Mouse (Mus musculus): Measurements from ENCODE around the gene Pcp4l1. TPM values are rescaled to one million over a fixed set of nuclear protein-coding genes. Genes with fewer than 3 reads are reported as not detected.

Gene Pcp4l1
- polyA plus RNA-seq, 1 experiment from 2014 or later = 9.7 TPM

DNA sequence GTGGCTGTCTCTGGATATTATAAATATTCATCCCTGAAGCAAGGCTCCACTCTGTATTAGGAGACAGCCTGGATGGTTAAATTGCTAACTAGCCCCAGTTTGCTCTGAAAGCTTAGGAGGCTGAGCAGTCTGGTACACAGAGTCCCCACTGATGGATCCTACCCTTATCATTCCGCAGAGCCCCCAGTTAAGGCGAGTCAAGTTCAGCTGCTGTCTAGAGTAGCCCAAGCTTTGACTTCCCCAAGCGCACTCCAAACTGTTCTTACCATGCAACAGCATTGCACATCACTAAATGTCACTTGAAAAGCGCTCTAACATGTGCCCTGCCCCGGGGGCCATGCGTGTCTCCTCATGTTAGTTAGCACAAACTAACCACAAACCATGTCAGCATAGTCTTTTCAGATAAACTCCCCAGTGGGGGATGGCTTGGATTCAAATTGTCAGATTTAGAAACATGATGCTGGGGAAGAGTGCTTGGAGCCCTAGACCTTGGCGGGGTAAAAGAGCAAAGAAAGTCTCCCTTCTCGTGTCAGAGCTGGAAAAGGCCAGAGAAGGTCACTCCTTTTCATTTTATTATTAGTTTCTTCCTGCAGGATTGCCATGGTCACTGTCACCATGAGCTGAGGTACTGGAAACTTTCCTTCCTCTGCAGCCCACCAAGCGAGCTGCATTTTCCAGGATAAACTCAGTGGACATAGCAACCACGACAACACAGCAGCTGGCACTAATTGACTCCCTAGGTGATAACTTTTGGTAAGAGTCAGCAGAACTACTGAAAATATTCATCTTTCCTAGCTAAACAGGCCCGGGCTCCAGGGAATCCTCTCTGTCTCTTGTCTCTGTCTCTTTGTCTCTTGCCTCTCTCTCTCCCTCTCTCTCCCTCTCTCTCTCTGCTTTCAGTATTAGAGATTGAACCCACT lies 1.9 kb downstream of the Pcp4l1 start:
- H3K4me1 ChIP-seq (ENCODE audit: control insufficient read depth, insufficient read depth, low read length) = peaks cover 7% of the 10 kb centered on the region; the same call in 1 of the 2 replicates
- DNase-seq (ENCODE audit: low spot score) = no peak
- no peak overlapping the region for H3K9ac ChIP-seq (ENCODE audit: low read length)
- H3K36me3 ChIP-seq (ENCODE audit: control insufficient read depth, insufficient read depth, low read length) = no peaks in the 10 kb centered on the region
- H3K4me2 ChIP-seq (ENCODE audit: low read length) = peak overlapping the region; percentile 27; the same call in 1 of the 2 replicates
- no peak overlapping the region for H3K27ac ChIP-seq (ENCODE audit: low read depth, low read length)
- no peak for ATAC-seq
- no peak overlapping the region for H3K4me3 ChIP-seq (ENCODE audit: low read depth, low read length)
- WGBS = 26% methylated on average over 11 of the region's 11 CpGs
- H3K9me3 ChIP-seq (replicated peaks; ENCODE audit: control insufficient read depth, low read length) = no peaks in the 10 kb centered on the region
- H3K27me3 ChIP-seq (replicated peaks; ENCODE audit: control insufficient read depth, insufficient read depth, low read length) = peaks cover 34% of the 10 kb centered on the region

DNA sequence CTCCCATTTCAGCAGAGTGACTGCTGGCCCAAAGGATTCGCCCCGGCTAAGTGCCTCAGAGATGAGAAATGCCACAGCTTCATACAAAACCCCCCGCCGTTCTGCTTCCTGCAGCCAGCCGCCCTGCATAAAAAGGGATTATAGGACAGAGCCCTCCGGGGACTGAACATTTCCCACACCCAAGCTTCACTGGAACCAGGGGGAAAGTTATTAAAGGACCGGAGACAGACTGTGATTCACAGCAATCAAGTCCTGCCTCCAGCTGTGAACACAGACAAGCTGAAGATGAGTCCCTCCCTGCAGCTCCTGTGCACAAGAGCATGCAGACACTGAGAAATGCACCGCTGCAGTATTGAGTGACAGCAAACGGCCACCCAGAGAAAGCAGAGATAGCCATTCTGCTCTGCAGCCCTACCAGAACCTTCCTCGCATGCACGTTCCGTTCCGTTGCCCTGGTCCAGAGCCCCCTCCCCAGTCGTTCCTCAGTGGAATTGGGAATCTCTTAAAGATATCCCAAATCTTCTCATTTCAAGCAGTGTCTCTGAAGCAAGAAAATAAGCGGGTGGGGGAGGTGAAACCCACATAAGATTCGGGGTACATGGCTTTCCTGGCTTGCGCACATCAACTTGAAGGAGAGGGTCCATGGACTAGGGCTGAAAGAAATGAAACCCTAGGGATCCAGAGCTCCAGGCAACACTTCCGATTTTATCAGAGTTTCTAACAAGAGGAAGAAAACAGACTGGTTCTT lies 2.8 kb downstream of the Pcp4l1 start:
- Histone ChIP-seq H3K9me3 (replicated peaks; ENCODE audit: control insufficient read depth, low read length) (no peaks in the 10 kb centered on the region), H3K4me3 (ENCODE audit: low read depth, low read length) (peak overlapping the region; percentile 9; the same call in 1 of the 2 replicates), H3K4me1 (ENCODE audit: control insufficient read depth, insufficient read depth, low read length) (peaks cover 10% of the 10 kb centered on the region; the same call in 1 of the 2 replicates), H3K27ac (ENCODE audit: low read depth, low read length) (no peak overlapping the region), H3K9ac (ENCODE audit: low read length) (peak overlapping the region; percentile 3), H3K27me3 (replicated peaks; ENCODE audit: control insufficient read depth, insufficient read depth, low read length) (peaks cover 34% of the 10 kb centered on the region), H3K36me3 (ENCODE audit: control insufficient read depth, insufficient read depth, low read length) (no peaks in the 10 kb centered on the region), H3K4me2 (ENCODE audit: low read length) (peak overlapping the region; percentile 27)
- ATAC-seq (no peak), DNase-seq (ENCODE audit: low spot score) (peak; percentile 39)
- WGBS = 4% methylated on average over 18 of the region's 18 CpGs

- no peak overlapping the region for H3K4me3 ChIP-seq (ENCODE audit: low read depth, low read length)
- 51% methylated on average over 10 of the region's 10 CpGs for WGBS
- no peaks in the 10 kb centered on the region for H3K36me3 ChIP-seq (ENCODE audit: control insufficient read depth, insufficient read depth, low read length)
- no peaks in the 10 kb centered on the region for H3K9me3 ChIP-seq (replicated peaks; ENCODE audit: control insufficient read depth, low read length)
- H3K9ac ChIP-seq (ENCODE audit: low read length) = no peak overlapping the region
- DNase-seq (ENCODE audit: low spot score) (no peak), ATAC-seq (no peak)
- H3K27me3 ChIP-seq (replicated peaks; ENCODE audit: control insufficient read depth, insufficient read depth, low read length) = peaks cover 34% of the 10 kb centered on the region
- H3K4me1 ChIP-seq (ENCODE audit: control insufficient read depth, insufficient read depth, low read length) = peaks cover 10% of the 10 kb centered on the region; the same call in 1 of the 2 replicates
- H3K4me2 ChIP-seq (ENCODE audit: low read length) = no peak overlapping the region
- H3K27ac ChIP-seq (ENCODE audit: low read depth, low read length) = no peak overlapping the region
Measured at GRCm38 (mm10) chr1:171192283-171192682, 3.8 kb downstream of the Pcp4l1 start.

DNA sequence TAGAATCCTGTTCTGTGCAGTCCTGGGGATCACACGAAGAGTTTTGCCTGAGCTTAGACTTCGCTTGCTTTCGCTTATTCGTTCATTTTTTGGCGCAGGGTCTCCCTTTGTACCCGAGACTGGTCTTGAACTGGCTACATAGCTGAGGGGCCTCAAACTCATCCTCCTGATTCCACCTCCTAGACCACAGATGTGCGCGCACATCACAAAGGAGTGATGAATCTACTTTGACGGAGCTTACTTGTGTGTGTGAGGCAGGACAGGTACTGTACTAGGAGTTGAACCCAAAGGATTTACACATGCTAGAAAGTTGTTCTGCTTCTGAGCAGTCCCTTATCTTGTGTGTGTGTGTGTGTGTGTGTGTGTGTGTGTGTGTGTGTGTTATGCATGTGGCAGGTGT lies 5.2 kb downstream of the Pcp4l1 start:
- no peaks in the 10 kb centered on the region for H3K36me3 ChIP-seq (ENCODE audit: control insufficient read depth, insufficient read depth, low read length)
- H3K4me2 ChIP-seq (ENCODE audit: low read length) = no peak overlapping the region
- ATAC-seq = no peak
- no peaks in the 10 kb centered on the region for H3K9me3 ChIP-seq (replicated peaks; ENCODE audit: control insufficient read depth, low read length)
- H3K27ac ChIP-seq (ENCODE audit: low read depth, low read length) = no peak overlapping the region
- DNase-seq (ENCODE audit: low spot score) = no peak
- WGBS = 91% methylated on average over 9 of the region's 9 CpGs
- no peak overlapping the region for H3K4me3 ChIP-seq (ENCODE audit: low read depth, low read length)
- peaks cover 25% of the 10 kb centered on the region for H3K27me3 ChIP-seq (replicated peaks; ENCODE audit: control insufficient read depth, insufficient read depth, low read length)
- H3K4me1 ChIP-seq (ENCODE audit: control insufficient read depth, insufficient read depth, low read length) = peaks cover 9% of the 10 kb centered on the region; the same call in 1 of the 2 replicates
- no peak overlapping the region for H3K9ac ChIP-seq (ENCODE audit: low read length)

DNA sequence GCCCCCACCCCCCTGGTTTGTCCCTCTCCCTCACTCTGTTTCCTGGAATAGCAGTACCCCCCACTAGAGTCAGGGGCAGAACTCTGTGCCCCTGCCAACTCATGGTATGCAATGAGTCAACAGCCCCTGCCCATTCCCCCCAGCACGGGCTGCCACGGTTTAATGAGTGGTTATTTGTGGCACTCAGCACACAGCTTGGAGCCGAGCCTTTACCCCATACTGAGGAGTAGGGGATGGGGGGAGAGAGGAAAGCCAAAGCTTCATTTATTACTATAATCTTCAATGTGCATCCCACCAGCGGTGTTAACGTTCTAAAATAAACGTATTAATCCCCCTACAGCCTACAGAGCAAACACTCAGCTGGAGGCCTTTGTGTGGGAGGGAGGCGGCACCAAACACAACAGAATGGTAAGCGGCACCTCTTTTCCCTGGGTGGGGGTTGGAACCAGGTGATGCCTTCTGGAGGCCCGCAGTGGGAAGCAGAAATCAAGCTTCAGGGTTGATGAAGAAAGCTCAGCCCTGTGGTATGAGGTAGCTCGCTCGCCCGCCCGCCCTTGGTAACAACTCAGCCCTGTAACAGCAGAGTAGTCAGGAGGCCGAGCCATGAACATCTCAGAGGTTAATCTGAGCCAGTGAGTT lies 6.5 kb downstream of the Pcp4l1 start:
- ATAC-seq (peak; percentile 35; the same call in 1 of the 2 replicates), DNase-seq (ENCODE audit: low spot score) (peak; percentile 31)
- 19% methylated on average over 14 of the region's 14 CpGs for whole genome bisulfite sequencing
- H3K4me1 ChIP-seq (ENCODE audit: control insufficient read depth, insufficient read depth, low read length) = peaks cover 6% of the 10 kb centered on the region; the same call in 1 of the 2 replicates
- no peaks in the 10 kb centered on the region for H3K36me3 ChIP-seq (ENCODE audit: control insufficient read depth, insufficient read depth, low read length)
- H3K4me2 ChIP-seq (ENCODE audit: low read length) = no peak overlapping the region
- H3K4me3 ChIP-seq (ENCODE audit: low read depth, low read length) = no peak overlapping the region
- no peaks in the 10 kb centered on the region for H3K9me3 ChIP-seq (replicated peaks; ENCODE audit: control insufficient read depth, low read length)
- H3K27me3 ChIP-seq (replicated peaks; ENCODE audit: control insufficient read depth, insufficient read depth, low read length) = peaks cover 24% of the 10 kb centered on the region
- no peak overlapping the region for H3K27ac ChIP-seq (ENCODE audit: low read depth, low read length)
- no peak overlapping the region for H3K9ac ChIP-seq (ENCODE audit: low read length)

DNA sequence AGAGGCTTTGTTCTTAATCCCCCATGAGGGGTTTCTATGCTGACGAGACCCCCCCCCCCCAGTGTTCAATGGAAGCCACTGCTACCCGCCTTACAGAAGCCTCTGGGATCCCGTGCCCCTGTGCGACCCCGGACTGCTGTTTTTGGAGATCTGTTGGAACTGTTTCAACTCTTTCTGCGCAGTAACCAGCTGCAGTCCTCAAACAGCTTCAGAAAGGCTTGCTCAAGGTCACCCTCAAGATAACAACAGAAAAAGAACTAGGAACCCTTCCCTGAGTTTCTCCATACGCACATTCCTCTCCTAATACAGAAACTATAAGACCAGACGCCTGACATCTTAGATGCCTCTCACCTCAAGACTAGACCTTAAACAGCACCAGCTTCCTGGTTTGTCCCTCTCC lies 7.0 kb downstream of the Pcp4l1 start:
- Histone ChIP-seq H3K27ac (ENCODE audit: low read depth, low read length) (no peak overlapping the region), H3K9ac (ENCODE audit: low read length) (no peak overlapping the region), H3K4me2 (ENCODE audit: low read length) (no peak overlapping the region), H3K4me1 (ENCODE audit: control insufficient read depth, insufficient read depth, low read length) (peaks cover 6% of the 10 kb centered on the region; the same call in 1 of the 2 replicates), H3K4me3 (ENCODE audit: low read depth, low read length) (no peak overlapping the region), H3K36me3 (ENCODE audit: control insufficient read depth, insufficient read depth, low read length) (no peaks in the 10 kb centered on the region), H3K9me3 (replicated peaks; ENCODE audit: control insufficient read depth, low read length) (no peaks in the 10 kb centered on the region), H3K27me3 (replicated peaks; ENCODE audit: control insufficient read depth, insufficient read depth, low read length) (peaks cover 18% of the 10 kb centered on the region; the same call in 1 of the 2 replicates)
- WGBS = 11% methylated on average over 8 of the region's 8 CpGs
- ATAC-seq (peak; percentile 19; the same call in 1 of the 2 replicates), DNase-seq (ENCODE audit: low spot score) (peak; percentile 24)

DNA sequence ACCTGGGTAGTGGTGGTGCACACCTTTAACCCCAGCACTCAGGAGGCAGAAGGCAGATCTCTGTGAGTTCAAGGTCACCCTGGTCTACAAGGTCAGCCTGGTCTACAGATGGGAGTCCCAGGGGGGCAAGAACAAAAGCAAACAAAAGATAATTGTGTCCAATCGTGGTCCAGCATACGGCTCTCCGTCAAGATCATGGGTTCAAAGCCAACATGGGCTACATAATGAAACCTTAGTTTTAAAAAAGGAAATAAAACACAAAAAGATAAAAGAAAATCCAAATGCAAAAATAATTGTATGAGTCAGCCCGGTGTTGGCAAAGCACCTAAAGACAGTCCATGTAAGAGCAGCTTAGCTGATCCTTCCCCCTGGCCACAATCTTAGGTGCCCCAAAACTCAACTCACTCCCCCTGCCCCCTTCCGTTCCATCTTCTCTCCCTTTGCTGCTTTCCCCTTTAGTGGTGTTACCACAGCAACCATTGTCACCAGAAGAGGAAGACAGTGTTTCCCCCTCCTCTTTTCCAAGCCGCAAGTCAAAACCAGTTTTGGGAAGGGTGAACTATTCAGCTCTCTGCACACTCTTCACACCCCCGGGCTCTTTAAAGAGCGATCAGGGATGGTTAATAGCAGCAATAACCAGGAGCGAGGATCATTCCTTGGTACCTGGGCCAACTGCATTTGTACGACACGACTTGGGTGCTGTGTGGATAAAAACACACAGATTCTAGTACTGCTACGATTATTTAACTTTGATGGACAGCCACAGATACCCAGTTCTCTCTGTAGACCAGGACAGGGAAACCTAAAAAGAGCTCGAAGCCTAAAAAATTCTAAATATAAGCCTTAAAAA lies 8.0 kb downstream of the Pcp4l1 start:
- Histone ChIP-seq H3K4me3 (ENCODE audit: low read depth, low read length) (no peak overlapping the region), H3K9ac (ENCODE audit: low read length) (no peak overlapping the region), H3K4me2 (ENCODE audit: low read length) (no peak overlapping the region), H3K9me3 (replicated peaks; ENCODE audit: control insufficient read depth, low read length) (no peaks in the 10 kb centered on the region), H3K36me3 (ENCODE audit: control insufficient read depth, insufficient read depth, low read length) (no peaks in the 10 kb centered on the region), H3K27me3 (replicated peaks; ENCODE audit: control insufficient read depth, insufficient read depth, low read length) (peaks cover 11% of the 10 kb centered on the region; the same call in 1 of the 2 replicates), H3K4me1 (ENCODE audit: control insufficient read depth, insufficient read depth, low read length) (peaks cover 6% of the 10 kb centered on the region; the same call in 1 of the 2 replicates), H3K27ac (ENCODE audit: low read depth, low read length) (no peak overlapping the region)
- DNase-seq (ENCODE audit: low spot score) (peak; percentile 11), ATAC-seq (no peak)
- 34% methylated on average over 13 of the region's 13 CpGs for WGBS

- ATAC-seq = no peak
- 58% methylated on average over 8 of the region's 8 CpGs for WGBS
- no peak for DNase-seq (ENCODE audit: low spot score)
Measured at GRCm38 (mm10) chr1:171185655-171186054, 10.4 kb downstream of the Pcp4l1 start.

More at GRCm38 (mm10) chr1:171185655-171186054, 10.4 kb downstream of the Pcp4l1 start:
- no peak overlapping the region for H3K4me2 ChIP-seq (ENCODE audit: low read length)
- no peaks in the 10 kb centered on the region for H3K27me3 ChIP-seq (replicated peaks; ENCODE audit: control insufficient read depth, insufficient read depth, low read length)
- H3K4me1 ChIP-seq (ENCODE audit: control insufficient read depth, insufficient read depth, low read length) = peaks cover 6% of the 10 kb centered on the region; the same call in 1 of the 2 replicates
- no peak overlapping the region for H3K9ac ChIP-seq (ENCODE audit: low read length)
- no peaks in the 10 kb centered on the region for H3K9me3 ChIP-seq (replicated peaks; ENCODE audit: control insufficient read depth, low read length)
- no peak overlapping the region for H3K4me3 ChIP-seq (ENCODE audit: low read depth, low read length)
- H3K27ac ChIP-seq (ENCODE audit: low read depth, low read length) = no peak overlapping the region
- no peaks in the 10 kb centered on the region for H3K36me3 ChIP-seq (ENCODE audit: control insufficient read depth, insufficient read depth, low read length)

Data from forebrain, embryonic 14.5 days (tissue).